Mouse (Mus musculus): ENCODE data around the gene Tsc22d2. TPM values are rescaled to one million over a fixed set of nuclear protein-coding genes. Genes with fewer than 3 reads are reported as not detected.
A peak's percentile ranks its signal among the peaks of the same experiment; 100 is the strongest.

Tsc22d2 gene
- 18.4 and 20.9 TPM in 2 replicates for total RNA-seq (2012; rRNA removed)

- peaks cover 0 to 2% of the 10 kb centered on the region in 2 experiments; a peak in 1 of 4 replicates for H3K4me1 ChIP-seq (ENCODE audit: control insufficient read depth in 2 of 2, insufficient read depth in 2 of 2, low read length in 2 of 2, poor library complexity in 1 of 2)
- DNase-seq (ENCODE audit: low read depth, low spot score) = peak; percentile 81
- peak within 1 kb of the TSS; percentile 76 for H3K27ac ChIP-seq (ENCODE audit: insufficient read depth, low read depth, low read length, poor library complexity, severe bottlenecking)
- peak within 1 kb of the TSS; percentile 82 for H3K9ac ChIP-seq (ENCODE audit: insufficient read depth, low read depth, low read length, poor library complexity, severe bottlenecking)
- no peaks in the 10 kb centered on the region for H3K9me3 ChIP-seq (ENCODE audit: control insufficient read depth, insufficient read depth, low read depth, low read length)
- peak within 1 kb of the TSS; percentile 80 to 92 for H3K4me3 ChIP-seq (ENCODE audit: insufficient read depth in 1 of 2, low read depth in 1 of 2, low read length in 2 of 2, poor library complexity in 1 of 2, severe bottlenecking in 1 of 2)
- peaks cover 6% of the 10 kb centered on the region for H3K36me3 ChIP-seq (ENCODE audit: control insufficient read depth, insufficient read depth, low read length, poor library complexity, severe bottlenecking)
- in situ Hi-C loops (cut with MboI; ENCODE audit: low sequenced_read_pairs in 2 of 2, unreplicated experiment in 2 of 2) = no loop called here
- no peak for TF ChIP-seq MAFK (IDR thresholded peaks at IDR 0.05; ENCODE audit: insufficient read depth, low read depth, low read length)
- peak; percentile 52; the same call in 1 of the 2 replicates for TF ChIP-seq HCFC1 (IDR thresholded peaks at IDR 0.05; ENCODE audit: borderline replicate concordance, insufficient read depth, low read length)
Measured at GRCm38 (mm10) chr3:58414234-58414938, at the start of gene Tsc22d2. Gene Tsc22d2, plus strand, starts transcription at chr3:58414715.

GRCm38 (mm10) chr3:58366756-58367155 lies 47.8 kb upstream of the Tsc22d2 start:
- Histone ChIP-seq H3K27ac (ENCODE audit: insufficient read depth, low read depth, low read length, poor library complexity, severe bottlenecking) (no peak overlapping the region), H3K36me3 (ENCODE audit: control insufficient read depth, insufficient read depth, low read length, poor library complexity, severe bottlenecking) (no peaks in the 10 kb centered on the region)
- TF ChIP-seq ZNF384 (IDR thresholded peaks at IDR 0.05; ENCODE audit: low read depth, low read length) (no peak), MAFK (IDR thresholded peaks at IDR 0.05; ENCODE audit: insufficient read depth, low read depth, low read length) (no peak), CHD2 (IDR thresholded peaks at IDR 0.05; ENCODE audit: low read depth, low read length) (no peak), ZC3H11A (IDR thresholded peaks at IDR 0.05; ENCODE audit: borderline replicate concordance, low read depth, low read length) (no peak), HCFC1 (IDR thresholded peaks at IDR 0.05; ENCODE audit: borderline replicate concordance, insufficient read depth, low read length) (no peak)

GRCm38 (mm10) chr3:58370811-58371210 lies 43.7 kb upstream of the Tsc22d2 start:
- DNase-seq (ENCODE audit: low read depth, low spot score) = no peak
- no peak for TF ChIP-seq MAFK (IDR thresholded peaks at IDR 0.05; ENCODE audit: insufficient read depth, low read depth, low read length)
- no peak for TF ChIP-seq HCFC1 (IDR thresholded peaks at IDR 0.05; ENCODE audit: borderline replicate concordance, insufficient read depth, low read length)
- no peak for TF ChIP-seq ZNF384 (IDR thresholded peaks at IDR 0.05; ENCODE audit: low read depth, low read length)
- no peak for TF ChIP-seq CHD2 (IDR thresholded peaks at IDR 0.05; ENCODE audit: low read depth, low read length)
- TF ChIP-seq ZC3H11A (IDR thresholded peaks at IDR 0.05; ENCODE audit: borderline replicate concordance, low read depth, low read length) = no peak
- no peak overlapping the region for H3K27ac ChIP-seq (ENCODE audit: insufficient read depth, low read depth, low read length, poor library complexity, severe bottlenecking)
- no peak overlapping the region for H3K9ac ChIP-seq (ENCODE audit: insufficient read depth, low read depth, low read length, poor library complexity, severe bottlenecking)
- no peaks in the 10 kb centered on the region for H3K36me3 ChIP-seq (ENCODE audit: control insufficient read depth, insufficient read depth, low read length, poor library complexity, severe bottlenecking)
- peaks cover 0 to 9% of the 10 kb centered on the region in 2 experiments; a peak in 1 of 4 replicates for H3K4me1 ChIP-seq (ENCODE audit: control insufficient read depth in 2 of 2, insufficient read depth in 2 of 2, low read length in 2 of 2, poor library complexity in 1 of 2)
- in situ Hi-C loops (cut with MboI; ENCODE audit: low sequenced_read_pairs in 2 of 2, unreplicated experiment in 2 of 2) = no loop called here
- no peak overlapping the region for H3K4me3 ChIP-seq (ENCODE audit: insufficient read depth in 1 of 2, low read depth in 1 of 2, low read length in 2 of 2, poor library complexity in 1 of 2, severe bottlenecking in 1 of 2)
- H3K9me3 ChIP-seq (ENCODE audit: control insufficient read depth, insufficient read depth, low read depth, low read length) = no peaks in the 10 kb centered on the region

More at GRCm38 (mm10) chr3:58366756-58367155, 47.8 kb upstream of the Tsc22d2 start:
- DNase-seq (ENCODE audit: low read depth, low spot score) = no peak
- no peak overlapping the region for H3K9ac ChIP-seq (ENCODE audit: insufficient read depth, low read depth, low read length, poor library complexity, severe bottlenecking)
- no peaks in the 10 kb centered on the region for H3K9me3 ChIP-seq (ENCODE audit: control insufficient read depth, insufficient read depth, low read depth, low read length)
- H3K4me1 ChIP-seq (ENCODE audit: control insufficient read depth in 2 of 2, insufficient read depth in 2 of 2, low read length in 2 of 2, poor library complexity in 1 of 2) = peaks cover 0 to 5% of the 10 kb centered on the region in 2 experiments; a peak in 1 of 4 replicates
- in situ Hi-C loops (cut with MboI; ENCODE audit: low sequenced_read_pairs in 2 of 2, unreplicated experiment in 2 of 2) = no loop called here
- no peak overlapping the region for H3K4me3 ChIP-seq (ENCODE audit: insufficient read depth in 1 of 2, low read depth in 1 of 2, low read length in 2 of 2, poor library complexity in 1 of 2, severe bottlenecking in 1 of 2)

- TF ChIP-seq MAFK (IDR thresholded peaks at IDR 0.05; ENCODE audit: insufficient read depth, low read depth, low read length) (no peak), CHD2 (IDR thresholded peaks at IDR 0.05; ENCODE audit: low read depth, low read length) (no peak), HCFC1 (IDR thresholded peaks at IDR 0.05; ENCODE audit: borderline replicate concordance, insufficient read depth, low read length) (no peak), ZC3H11A (IDR thresholded peaks at IDR 0.05; ENCODE audit: borderline replicate concordance, low read depth, low read length) (no peak)
- peaks cover 0 to 7% of the 10 kb centered on the region in 2 experiments; a peak in 1 of 4 replicates for H3K4me1 ChIP-seq (ENCODE audit: control insufficient read depth in 2 of 2, insufficient read depth in 2 of 2, low read length in 2 of 2, poor library complexity in 1 of 2)
- in situ Hi-C loops (cut with MboI; ENCODE audit: low sequenced_read_pairs in 2 of 2, unreplicated experiment in 2 of 2) = no loop called here
- no peaks in the 10 kb centered on the region for H3K9me3 ChIP-seq (ENCODE audit: control insufficient read depth, insufficient read depth, low read depth, low read length)
- DNase-seq (ENCODE audit: low read depth, low spot score) = peak; percentile 50
- no peak overlapping the region for H3K27ac ChIP-seq (ENCODE audit: insufficient read depth, low read depth, low read length, poor library complexity, severe bottlenecking)
- no peaks in the 10 kb centered on the region for H3K36me3 ChIP-seq (ENCODE audit: control insufficient read depth, insufficient read depth, low read length, poor library complexity, severe bottlenecking)
- H3K4me3 ChIP-seq (ENCODE audit: insufficient read depth in 1 of 2, low read depth in 1 of 2, low read length in 2 of 2, poor library complexity in 1 of 2, severe bottlenecking in 1 of 2) = no peak overlapping the region
- H3K9ac ChIP-seq (ENCODE audit: insufficient read depth, low read depth, low read length, poor library complexity, severe bottlenecking) = no peak overlapping the region
Measured at GRCm38 (mm10) chr3:58372066-58372904, 42.2 kb upstream of the Tsc22d2 start.
